Mouse (Mus musculus): ENCODE data around the gene Rps6.

The Rps6 gene

GRCm38 (mm10) chr4:86857113-86858069 is at the start of gene Rps6:
Rps6 (minus strand) TSS chr4:86857412.
- peak; percentile 93 to 96 for DNase-seq (ENCODE audit: low spot score in 2 of 2)

DNA sequence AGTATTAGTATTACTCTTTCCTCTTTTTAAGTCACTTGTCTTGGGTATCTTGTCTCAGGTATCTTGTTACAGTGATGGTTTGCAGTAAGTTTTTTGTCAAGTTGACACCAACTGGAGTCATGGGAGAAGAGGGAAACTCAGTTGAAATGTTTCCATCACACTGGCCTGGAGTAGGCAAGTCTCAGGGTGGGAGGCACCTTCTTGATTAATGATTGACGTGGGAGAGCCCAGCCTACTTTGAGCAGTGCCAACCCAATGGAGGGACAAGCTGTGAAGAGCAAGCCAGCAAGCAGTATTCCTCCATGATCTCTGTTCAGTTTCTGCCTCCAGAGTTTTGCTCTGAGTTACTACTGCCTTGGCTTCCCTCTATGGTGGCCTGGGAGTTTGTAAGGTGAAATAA is 48.7 kb upstream of the Rps6 start:
- DNase-seq (ENCODE audit: low spot score in 2 of 2) = no peak

- DNase-seq (ENCODE audit: low spot score in 2 of 2) = no peak
Observed at GRCm38 (mm10) chr4:86904969-86905368, 47.8 kb upstream of the Rps6 start.

DNA sequence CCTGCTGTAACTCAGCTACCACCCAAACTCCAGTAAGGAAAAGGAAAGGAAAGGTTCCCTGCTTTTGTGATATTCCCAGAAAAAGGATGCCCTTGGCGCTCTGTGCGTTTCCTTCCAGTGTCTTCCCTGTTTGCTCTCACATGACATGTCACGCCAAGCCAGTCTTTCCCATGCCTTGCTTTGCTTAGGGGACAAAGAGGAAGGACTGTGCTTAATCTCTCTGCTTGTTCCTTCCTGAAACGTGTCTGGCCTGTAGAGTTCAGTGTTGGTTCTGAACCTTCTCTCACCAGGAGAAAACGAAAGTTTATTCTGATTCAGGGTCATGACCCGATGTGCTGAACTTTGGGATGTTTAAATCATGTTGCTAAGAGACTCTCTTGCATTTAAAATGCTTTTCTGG is 45.1 kb upstream of the Rps6 start:
- DNase-seq (ENCODE audit: low spot score in 2 of 2) = no peak

DNA sequence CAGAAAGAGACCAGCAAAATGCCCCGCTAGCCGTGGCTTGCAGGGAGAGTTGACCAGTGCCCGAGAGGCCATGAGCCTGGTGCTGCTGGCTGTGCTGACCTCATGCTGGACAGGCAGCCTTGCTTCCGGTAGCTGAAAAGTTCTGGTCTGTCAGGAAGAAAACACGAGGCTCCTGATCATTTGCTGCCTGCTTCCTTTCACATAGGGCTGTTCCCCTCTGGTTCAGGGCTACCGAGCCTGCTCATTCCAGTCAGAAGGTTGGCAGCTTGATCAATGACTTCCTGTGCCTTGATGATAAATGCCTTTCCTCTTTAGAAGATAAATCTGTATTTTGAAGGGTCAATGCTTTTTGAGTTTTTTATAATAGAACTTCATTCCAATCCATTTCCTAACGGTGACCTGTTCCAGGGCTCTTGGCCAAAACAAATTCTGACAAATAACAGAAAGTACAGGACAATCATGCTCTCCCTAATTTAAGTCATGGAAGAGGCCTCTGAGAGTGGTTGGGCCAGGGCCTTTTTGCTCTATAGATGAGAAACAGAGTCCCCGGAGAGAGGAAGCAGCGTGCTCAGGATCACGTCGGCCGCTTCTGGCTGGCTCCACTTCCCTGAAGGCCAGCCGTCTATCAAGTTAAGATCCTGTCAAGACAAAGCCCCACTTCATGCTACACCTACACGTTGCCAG is 41.7 kb upstream of the Rps6 start:
- DNase-seq (ENCODE audit: low spot score in 2 of 2) = no peak

DNA sequence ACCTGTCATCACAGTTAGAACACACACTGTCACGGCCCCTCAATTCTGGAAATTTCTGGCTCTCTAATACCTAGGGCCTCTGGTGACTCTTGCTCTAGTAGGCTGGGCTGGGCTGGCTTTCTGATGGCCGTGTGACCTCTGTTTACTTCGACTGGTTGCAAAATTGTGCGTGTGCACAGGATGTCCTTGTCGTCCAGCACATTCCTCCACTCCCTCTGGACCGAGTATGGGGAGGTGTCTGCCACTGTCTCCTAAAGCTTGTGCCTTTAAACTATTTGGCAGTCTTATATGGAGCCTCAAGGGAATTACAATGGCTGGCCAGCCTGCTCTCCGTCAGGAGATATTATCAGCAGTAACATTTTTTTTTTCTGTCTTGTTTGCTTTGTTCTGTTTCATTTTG is 40.2 kb upstream of the Rps6 start:
- no peak for DNase-seq (ENCODE audit: low spot score in 2 of 2)

DNA sequence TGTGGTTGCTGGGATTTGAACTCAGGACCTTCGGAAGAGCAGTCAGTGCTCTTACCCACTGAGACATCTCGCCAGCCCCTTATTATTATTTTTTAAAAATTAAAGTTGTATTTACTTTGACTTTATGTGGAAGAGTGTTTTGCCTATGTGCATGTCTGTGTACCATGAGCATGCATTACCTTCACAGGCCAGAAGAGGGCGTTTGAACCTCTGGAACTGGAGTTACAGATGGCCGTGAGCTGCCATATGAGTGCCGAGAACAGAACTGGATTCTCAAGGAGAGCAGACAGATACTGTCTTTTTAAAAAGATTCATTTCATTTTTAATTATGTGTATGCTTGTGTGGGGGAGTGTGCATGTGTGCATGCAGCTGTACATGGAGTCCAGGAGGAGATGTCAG is 30.7 kb upstream of the Rps6 start:
- no peak for DNase-seq (ENCODE audit: low spot score in 2 of 2)

- DNase-seq (ENCODE audit: low spot score in 2 of 2) = no peak
Observed at GRCm38 (mm10) chr4:86886160-86886878, 29.1 kb upstream of the Rps6 start.

GRCm38 (mm10) chr4:86885790-86886159 is 28.6 kb upstream of the Rps6 start:
- DNase-seq (ENCODE audit: low spot score in 2 of 2) = no peak

DNA sequence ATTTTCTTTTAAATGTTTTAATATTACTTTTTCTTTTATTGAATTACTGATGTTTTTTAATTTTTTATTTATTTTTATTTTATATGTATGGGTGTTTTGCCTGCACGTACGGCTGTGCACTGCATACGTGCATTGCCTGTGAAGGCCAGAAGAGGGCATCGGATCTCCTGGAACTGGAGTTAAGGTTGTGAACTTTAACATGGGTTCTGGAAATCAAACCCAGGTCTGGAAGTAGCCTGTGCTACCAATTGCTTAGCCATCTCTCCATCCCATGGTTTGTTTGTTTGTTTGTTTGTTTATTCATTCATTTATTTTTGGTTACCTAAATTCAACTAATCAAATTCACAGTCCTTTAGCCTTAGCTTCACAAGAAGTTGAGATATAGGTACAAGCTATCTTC is 27.7 kb upstream of the Rps6 start:
- DNase-seq (ENCODE audit: low spot score in 2 of 2) = no peak

- DNase-seq (ENCODE audit: low spot score in 2 of 2) = no peak
Observed at GRCm38 (mm10) chr4:86882413-86882812, 25.2 kb upstream of the Rps6 start.

- DNase-seq (ENCODE audit: low spot score in 2 of 2) = no peak
Observed at GRCm38 (mm10) chr4:86881178-86881577, 24.0 kb upstream of the Rps6 start.

- no peak for DNase-seq (ENCODE audit: low spot score in 2 of 2)
Observed at GRCm38 (mm10) chr4:86879477-86879876, 22.3 kb upstream of the Rps6 start.

GRCm38 (mm10) chr4:86874146-86874847 is 17.1 kb upstream of the Rps6 start, which contains the start of gene Acer2:
Acer2 (plus strand) TSS chr4:86874396.
- DNase-seq (ENCODE audit: low spot score in 2 of 2) = peak; percentile 68 to 81

- DNase-seq (ENCODE audit: low spot score in 2 of 2) = no peak
Observed at GRCm38 (mm10) chr4:86873072-86873471, 15.9 kb upstream of the Rps6 start.

GRCm38 (mm10) chr4:86871988-86872387 is 14.8 kb upstream of the Rps6 start:
- DNase-seq (ENCODE audit: low spot score in 2 of 2) = no peak

- no peak for DNase-seq (ENCODE audit: low spot score in 2 of 2)
Observed at GRCm38 (mm10) chr4:86864087-86864486, 6.9 kb upstream of the Rps6 start.

GRCm38 (mm10) chr4:86858070-86858440 is 843 bp upstream of the Rps6 start:
- no peak for DNase-seq (ENCODE audit: low spot score in 2 of 2)

- DNase-seq (ENCODE audit: low spot score in 2 of 2) = no peak
Observed at GRCm38 (mm10) chr4:86856304-86857112, 704 bp downstream of the Rps6 start.

GRCm38 (mm10) chr4:86852813-86853590 is 4.2 kb downstream of the Rps6 start:
- DNase-seq (ENCODE audit: low spot score in 2 of 2) = no peak
